Mouse (Mus musculus) ES-E14 (cell line): Measurements from ENCODE around the gene Fas.

Experiments used
- HCFC1 ChIP-seq: IDR thresholded peaks from 2 replicates; pipeline ENCODE4 v1.6.1; 2012; ENCODE audit warnings: low read length, inconsistent platforms, borderline replicate concordance; ENCODE audit not compliant: insufficient read depth
- MAFK ChIP-seq: IDR thresholded peaks from 2 replicates; pipeline ENCODE4 v1.6.1; 2014; ENCODE audit warnings: mild to moderate bottlenecking, low read depth, low read length, inconsistent platforms; ENCODE audit not compliant: insufficient read depth
- ZC3H11A ChIP-seq: IDR thresholded peaks from 2 replicates; pipeline ENCODE4 v1.6.1; 2012; ENCODE audit warnings: low read depth, mild to moderate bottlenecking, inconsistent platforms, low read length, borderline replicate concordance

GRCm38 (mm10) chr19:34304917-34305316 lies 14.5 kb downstream of the Fas start:
- TF ChIP-seq ZC3H11A (no peak), MAFK (no peak), HCFC1 (no peak)
